Comparison of ENCODE assay signal across 9 mouse cellular contexts in the genomic region with DNA sequence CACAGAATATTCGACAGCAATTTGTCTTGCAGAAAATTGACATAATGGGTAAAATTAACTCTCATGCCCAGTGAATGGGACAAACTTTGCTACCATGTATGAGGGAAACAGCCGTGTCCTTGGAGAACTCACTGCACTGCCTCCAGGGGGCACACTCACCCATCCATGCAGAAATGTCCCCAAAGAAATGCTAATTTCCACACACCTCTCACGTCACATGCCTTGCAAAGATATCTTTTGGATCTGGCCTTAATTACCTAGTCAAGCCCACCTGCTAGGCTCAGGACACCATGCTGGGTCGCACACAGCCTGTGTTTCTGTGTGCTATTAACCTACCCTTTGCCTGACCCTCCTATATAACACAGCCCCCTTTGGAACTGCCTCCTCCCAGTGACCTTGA.
A peak's percentile ranks its signal among the peaks of the same experiment; 100 is the strongest.
DNase-seq lines count a peak whose midpoint lies in the region; ATAC-seq and TF ChIP-seq lines count a peak whose summit lies in the region.
"Had no signal": no experiment of that assay in that cellular context is flagged by ENCODE, and none has a peak within 500 bp of the region (broad histone marks: within the 10 kb centered on the region; RNA-seq: fewer than 3 reads in every experiment).

No protein-coding gene starts in this region.

- H3K4me3 ChIP-seq in gastrocnemius, adult 2 months: no peak overlapping the region
- no peak overlapping the region for H3K4me3 ChIP-seq in thymus, adult 2 months (ENCODE audit: control insufficient read depth, insufficient read depth, low read length)
- H3K4me3 ChIP-seq: neural tube, embryonic 13.5 days had no signal

- intact Hi-C loops in gastrocnemius, adult 2 months (cut with DNase I): no loop called here

- TF ChIP-seq POLR2A in thymus, adult 2 months (IDR thresholded peaks at IDR 0.05; ENCODE audit: control insufficient read depth, extremely low read depth, insufficient read depth, low read length, poor library complexity): no peak

- 55% methylated on average over 4 of the region's 4 CpGs for WGBS in thymus, adult 2 months

- H3K27ac ChIP-seq in gastrocnemius, adult 2 months: no peak overlapping the region
- H3K27ac ChIP-seq in thymus, adult 2 months (ENCODE audit: control insufficient read depth, insufficient read depth, low read length): no peak overlapping the region
- H3K27ac ChIP-seq: neural tube, embryonic 13.5 days had no signal

- H3K4me1 ChIP-seq in thymus, adult 2 months (replicated peaks; ENCODE audit: control insufficient read depth, insufficient read depth, low read length): no peaks in the 10 kb centered on the region

- no peak for DNase-seq in gastrocnemius, adult 2 months
- no peak for DNase-seq in gastrocnemius, postnatal 10 days
- DNase-seq in thymus, adult 2 months: peak; percentile 33
- DNase-seq in thymus, adult 18-20 months: no peak
- DNase-seq in lung, postnatal 10 days: peak; percentile 29
- no peak for DNase-seq in cerebellum, adult 8-10 months
- no peak for DNase-seq in left cerebral cortex, adult 8-10 months (ENCODE audit: low spot score in 2 of 2)

- H3K36me3 ChIP-seq in thymus, adult 2 months (ENCODE audit: control insufficient read depth, insufficient read depth, low read length): no peaks in the 10 kb centered on the region
- H3K36me3 ChIP-seq: neural tube, embryonic 13.5 days had no signal

- TF ChIP-seq CTCF in gastrocnemius, adult 2 months (IDR thresholded peaks at IDR 0.05): peak; percentile 43; the same call in 1 of the 2 replicates
- no peak for TF ChIP-seq CTCF in thymus, adult 2 months (IDR thresholded peaks at IDR 0.05; ENCODE audit: borderline replicate concordance, control insufficient read depth, extremely low read depth, insufficient read depth, low read length, poor library complexity)

- peak; percentile 51; the same call in 1 of the 2 replicates for ATAC-seq in common myeloid progenitor, adult 5-6 weeks (replicated peaks; ENCODE audit: low read depth, poor library complexity, severe bottlenecking)

- H3K27me3 ChIP-seq in thymus, adult 2 months (ENCODE audit: control insufficient read depth, insufficient read depth, low read length): no peaks in the 10 kb centered on the region
- H3K27me3 ChIP-seq: neural tube, embryonic 13.5 days had no signal

Comparison
In these comparisons a context has a peak if more than half of its experiments do, and no peak if none do; other contexts are left out.
1. DNase-seq: peak in thymus, adult 2 months (single experiment) and lung, postnatal 10 days (single experiment); none in gastrocnemius, adult 2 months (single experiment), gastrocnemius, postnatal 10 days (single experiment), thymus, adult 18-20 months (0 of 2), cerebellum, adult 8-10 months (single experiment) and left cerebral cortex, adult 8-10 months (0 of 2).